Mouse (Mus musculus) CH12F3 (cell line): Measurements from ENCODE around the gene Ahdc1.

ENCODE experiments used
- in situ Hi-C: fragments of 300-500 bp; cut with MboI; formaldehyde crosslinking; loops from 2 replicates; pipeline ENCODE4 v1.14.3; 2020; ENCODE audit warnings: low sequenced_read_pairs

Ahdc1 gene

DNA sequence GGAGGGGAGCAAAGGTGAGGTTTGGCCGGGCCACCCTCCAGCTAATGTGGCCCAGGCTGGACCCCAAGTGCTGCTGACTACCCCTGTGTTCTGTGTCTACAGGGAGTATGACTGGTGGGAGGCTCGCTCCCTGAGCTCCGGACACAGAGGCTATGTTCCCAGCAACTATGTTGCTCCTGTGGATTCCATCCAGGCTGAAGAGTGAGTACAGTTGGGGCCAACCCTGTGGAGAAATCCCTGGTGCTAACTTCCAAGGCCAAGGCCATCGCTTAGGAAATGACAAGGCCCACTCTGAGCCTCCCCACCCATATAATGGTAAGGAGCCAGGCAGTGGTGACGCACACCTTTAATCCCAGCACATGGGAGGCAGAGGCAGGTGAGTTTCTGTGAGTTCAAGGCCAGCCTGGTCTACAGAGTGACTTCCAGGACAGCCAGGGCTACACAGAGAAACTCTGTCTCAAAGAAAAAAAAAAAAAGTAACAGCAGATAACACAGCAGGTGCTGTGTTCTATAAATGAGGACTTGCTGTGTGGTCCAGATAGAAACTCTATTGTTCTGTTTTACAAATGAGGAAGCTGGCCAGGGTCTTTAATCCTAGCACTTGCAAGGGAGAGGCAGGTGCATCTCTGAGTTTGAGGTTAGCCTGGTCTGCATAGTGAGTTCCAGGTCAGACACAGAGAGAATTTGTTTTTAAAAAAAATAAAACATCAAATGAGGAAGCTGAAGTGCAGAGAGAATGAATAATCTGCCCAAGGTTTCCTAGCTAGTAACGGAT lies 22.3 kb upstream of the Ahdc1 start:
- in situ Hi-C loops: no loop called here

- in situ Hi-C loops: loop anchor here (5.0 kb wide), 1 partner anchor 41 kb away; no protein-coding TSS in a partner anchor
Observed at GRCm38 (mm10) chr4:132993553-132993952, 17.5 kb upstream of the Ahdc1 start.

DNA sequence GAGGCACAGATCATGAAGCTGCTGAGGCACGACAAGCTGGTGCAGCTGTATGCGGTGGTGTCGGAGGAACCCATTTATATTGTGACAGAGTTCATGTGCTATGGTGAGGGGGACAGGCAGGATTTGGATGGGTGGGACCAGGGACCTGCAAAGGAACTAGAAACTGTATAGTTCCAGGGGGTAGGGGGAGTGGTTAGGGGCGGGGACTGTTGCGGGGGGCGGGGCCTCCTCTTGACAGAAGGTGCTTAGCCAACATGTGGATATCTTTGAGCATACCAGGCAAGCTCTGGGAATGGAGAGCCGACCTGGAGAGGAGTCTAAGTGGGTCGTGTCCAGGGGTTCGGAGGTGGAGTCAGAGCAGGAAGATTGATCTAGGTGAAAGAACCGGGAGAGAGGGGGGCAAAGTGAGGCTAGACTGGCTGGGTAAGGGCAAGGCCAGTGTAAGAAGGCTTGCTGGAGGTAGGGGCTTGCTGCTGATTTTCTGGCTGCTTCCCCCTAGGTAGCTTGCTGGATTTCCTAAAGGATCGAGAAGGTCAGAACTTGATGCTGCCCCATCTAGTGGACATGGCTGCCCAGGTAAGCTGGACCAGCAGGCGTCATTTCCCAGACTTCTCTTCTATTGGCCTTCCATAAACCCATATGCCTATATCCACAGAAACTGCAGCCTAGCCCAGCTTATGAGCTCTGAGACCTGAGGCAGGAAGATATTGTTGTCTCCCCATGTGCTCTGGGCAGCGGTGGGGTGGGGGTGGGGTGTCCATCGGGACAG lies 13.4 kb upstream of the Ahdc1 start:
- in situ Hi-C loops: no loop called here

- in situ Hi-C loops: no loop called here
Observed at GRCm38 (mm10) chr4:133002896-133003295, 8.2 kb upstream of the Ahdc1 start.

DNA sequence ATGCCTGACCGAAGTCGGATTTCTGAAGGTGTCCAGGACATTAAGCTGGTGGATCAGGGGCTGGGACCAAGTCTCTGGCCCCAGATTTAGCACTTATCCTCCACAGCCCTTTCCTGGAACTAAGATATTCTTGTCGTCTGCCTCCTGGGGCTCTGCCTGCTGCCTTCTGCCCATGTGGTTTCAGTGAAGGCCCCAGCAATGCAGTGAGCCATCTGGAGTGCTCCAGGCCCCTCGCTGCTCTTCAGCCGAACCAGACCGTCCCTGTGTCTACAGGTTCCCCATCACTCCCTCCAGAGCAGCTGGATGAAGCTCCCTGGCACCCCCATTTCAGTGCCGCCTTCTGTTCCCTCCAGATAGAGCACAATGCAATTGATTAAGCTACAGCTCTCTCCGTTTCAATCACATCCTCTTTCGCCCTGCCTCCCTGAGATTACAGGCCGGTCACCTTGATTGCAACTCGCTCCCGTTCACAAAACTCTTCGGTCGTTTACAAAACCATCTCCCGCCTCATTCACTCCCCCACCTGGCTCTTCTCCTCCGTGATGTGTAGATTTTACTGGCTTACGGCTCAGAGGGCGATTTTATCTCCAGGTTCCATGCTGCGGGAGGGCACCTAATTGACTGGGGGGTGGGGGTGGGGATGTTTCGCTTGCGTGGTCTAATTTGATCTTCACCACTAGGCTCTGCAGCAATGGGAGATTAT lies 7.6 kb upstream of the Ahdc1 start:
- in situ Hi-C loops: no loop called here

GRCm38 (mm10) chr4:133005233-133005632 lies 5.8 kb upstream of the Ahdc1 start:
- in situ Hi-C loops: loop anchor here (5.0 kb wide), 1 partner anchor 297 kb away; no protein-coding TSS in a partner anchor

DNA sequence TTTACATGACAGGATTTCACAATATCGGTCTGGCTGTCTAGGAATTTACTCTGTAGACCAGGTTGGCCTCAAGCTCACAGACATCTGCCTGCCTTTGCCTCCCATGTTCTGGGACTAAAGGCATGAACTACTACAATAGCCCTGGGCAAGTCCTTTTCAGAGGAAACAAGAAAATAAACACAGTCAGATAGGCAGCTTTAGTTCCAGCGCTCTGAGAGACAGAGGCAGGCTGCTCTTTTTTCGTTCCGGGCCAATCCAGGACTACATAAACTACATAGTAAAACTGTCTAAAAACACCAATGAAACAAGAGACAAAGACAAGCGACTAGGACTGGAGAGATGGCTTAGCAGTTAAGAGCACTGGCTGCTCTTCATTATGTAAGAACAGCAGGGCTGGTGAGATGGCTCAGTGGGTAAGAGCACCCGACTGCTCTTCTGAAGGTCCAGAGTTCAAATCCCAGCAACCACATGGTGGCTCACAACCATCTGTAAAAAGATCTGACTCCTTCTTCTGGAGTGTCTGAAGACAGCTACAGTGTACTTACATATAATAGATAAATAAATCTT lies 5.1 kb upstream of the Ahdc1 start:
- in situ Hi-C loops: loop anchor here (5.0 kb wide), 1 partner anchor 296 kb away; no protein-coding TSS in a partner anchor

GRCm38 (mm10) chr4:133007513-133008380 lies 3.3 kb upstream of the Ahdc1 start:
- in situ Hi-C loops: loop anchor here (5.0 kb wide), 1 partner anchor 295 kb away; no protein-coding TSS in a partner anchor

DNA sequence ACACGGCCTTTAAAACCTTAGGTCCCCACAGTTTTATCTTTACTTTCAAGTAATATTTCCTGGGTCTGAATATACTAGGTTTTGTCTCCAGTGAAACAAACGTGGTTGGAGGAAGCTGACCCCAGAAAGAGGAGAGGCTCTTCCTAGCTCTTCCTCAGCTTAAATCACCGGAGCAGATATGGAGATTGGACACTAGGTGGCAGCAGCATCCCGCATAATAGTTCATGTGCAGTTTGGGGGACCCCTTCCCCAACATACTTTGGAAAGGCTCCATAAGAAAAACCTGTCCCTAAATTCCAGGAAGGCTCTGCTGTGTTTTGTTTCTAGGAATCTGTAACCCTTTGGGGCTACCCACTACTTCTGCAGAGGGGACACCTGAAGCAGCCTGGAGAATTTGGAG lies 1.9 kb upstream of the Ahdc1 start:
- in situ Hi-C loops: loop anchor here (5.0 kb wide), 1 partner anchor 293 kb away; no protein-coding TSS in a partner anchor

DNA sequence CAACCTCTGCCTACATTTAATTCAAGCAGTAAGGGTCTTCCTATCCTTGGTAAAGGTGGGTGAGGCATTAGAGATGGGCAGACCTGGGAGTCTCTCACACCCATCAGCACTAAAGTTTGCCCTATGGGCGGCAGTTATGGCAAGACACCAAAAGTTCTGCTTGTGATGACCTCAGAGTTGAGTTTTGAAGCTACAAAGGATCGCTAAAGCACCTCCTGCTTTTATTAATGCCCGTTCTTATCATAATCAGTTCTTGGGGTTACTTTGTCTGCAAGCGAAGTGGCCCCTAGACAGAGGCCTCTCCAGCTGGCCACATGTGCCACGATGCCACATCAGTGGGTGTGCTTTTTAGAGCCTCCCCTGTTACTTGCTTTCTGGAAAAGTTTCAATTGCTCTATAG lies 1.4 kb upstream of the Ahdc1 start:
- in situ Hi-C loops: loop anchor here (5.0 kb wide), 1 partner anchor 293 kb away; no protein-coding TSS in a partner anchor

DNA sequence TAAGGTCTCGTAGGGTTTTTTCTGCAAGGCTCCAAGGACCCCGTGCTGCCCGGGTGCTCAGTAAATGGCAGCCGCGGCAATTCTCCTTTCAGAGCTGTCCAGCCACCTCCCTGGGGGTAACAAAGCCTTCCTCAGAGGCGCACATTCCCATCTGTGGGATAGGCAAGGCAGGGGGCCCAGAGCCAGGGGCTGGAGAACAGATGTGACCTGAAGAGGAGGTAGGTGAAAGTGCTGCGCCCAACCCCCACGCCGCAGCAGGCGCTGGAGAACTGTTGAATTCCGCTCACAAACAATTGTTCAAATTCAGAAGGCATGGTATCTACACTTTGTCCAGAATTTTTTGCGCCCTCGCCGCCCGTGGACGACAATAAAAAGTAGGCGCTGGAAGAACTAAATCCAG lies 449 bp upstream of the Ahdc1 start:
- in situ Hi-C loops: no loop called here

DNA sequence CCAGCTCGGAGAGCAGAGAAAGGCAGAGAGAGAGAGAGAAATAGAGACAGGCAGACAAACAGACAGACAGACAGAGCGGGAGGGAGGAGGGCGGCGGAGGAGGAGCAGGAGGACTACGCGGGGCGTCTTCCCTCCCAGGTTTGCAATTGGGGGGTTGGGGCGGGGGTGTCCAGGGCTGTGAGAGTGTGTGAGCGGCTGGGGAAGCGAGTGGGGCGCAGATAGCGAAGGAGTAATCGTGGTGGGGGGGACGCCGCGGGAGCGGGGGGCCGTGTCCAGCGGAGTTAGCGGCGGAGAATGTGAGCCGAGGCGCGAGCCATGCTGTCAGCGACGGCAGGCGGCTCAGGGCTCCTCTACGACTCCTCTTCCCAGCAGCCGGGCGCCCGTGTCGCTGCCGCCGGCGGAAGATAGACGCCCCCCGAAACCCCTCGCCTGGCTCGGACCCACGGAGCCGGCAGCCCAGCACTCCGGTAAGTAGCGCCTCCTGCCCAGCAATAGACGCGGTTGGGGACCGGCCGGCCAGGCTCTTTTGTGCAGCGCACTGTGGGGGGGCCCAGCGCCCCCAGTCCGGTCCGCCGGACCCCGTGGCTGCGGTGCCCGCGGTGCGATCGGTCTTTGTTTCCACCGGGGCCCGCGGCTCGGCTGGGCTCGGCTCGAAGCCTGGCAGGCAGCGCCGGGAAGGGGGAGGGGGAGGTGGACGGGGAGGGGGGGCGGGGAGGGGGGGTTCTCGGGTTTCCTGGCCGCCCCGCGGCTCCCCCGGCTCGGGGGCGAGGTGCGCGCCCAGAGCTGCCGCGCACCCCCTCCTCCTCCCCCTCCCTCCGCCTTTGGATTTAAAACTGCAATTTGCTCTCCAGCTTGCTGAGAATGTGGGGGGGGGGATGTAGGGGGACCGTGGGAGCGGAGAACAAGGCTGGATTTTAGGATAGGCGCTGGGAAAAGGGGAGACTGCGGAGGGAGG lies 1.0 kb downstream of the Ahdc1 start:
- in situ Hi-C loops: no loop called here

GRCm38 (mm10) chr4:133012776-133013265 lies 1.8 kb downstream of the Ahdc1 start:
- in situ Hi-C loops: no loop called here

- in situ Hi-C loops: no loop called here
Observed at GRCm38 (mm10) chr4:133013266-133013891, 2.3 kb downstream of the Ahdc1 start.

GRCm38 (mm10) chr4:133014088-133014487 lies 3.0 kb downstream of the Ahdc1 start:
- in situ Hi-C loops: no loop called here

GRCm38 (mm10) chr4:133014896-133015709 lies 4.0 kb downstream of the Ahdc1 start:
- in situ Hi-C loops: no loop called here
